Comparison of ENCODE assay signal across 8 mouse cellular contexts in genomic region chr11:59505839-59506712, GRCm38 (mm10). TPM values are rescaled to one million over a fixed set of nuclear protein-coding genes. Genes with fewer than 3 reads are reported as not detected.
DNase-seq lines count a peak whose midpoint lies in the region; ATAC-seq lines count a peak whose summit lies in the region.

No protein-coding gene starts in this region.

- peak; percentile 90 for ATAC-seq in hindbrain, embryonic 15.5 days (ENCODE audit: low FRiP score, low read depth)

- H3K79me2 ChIP-seq in macrophage (ENCODE audit: inconsistent target): no peaks in the 10 kb centered on the region

- peak overlapping the region; percentile 91 for H3K9ac ChIP-seq in hindbrain, embryonic 15.5 days

- peak overlapping the region; percentile 92 for H3K27ac ChIP-seq in hindbrain, embryonic 15.5 days (replicated peaks)
- H3K27ac ChIP-seq in macrophage: peak overlapping the region; percentile 60

- H3K4me1 ChIP-seq in hindbrain, embryonic 15.5 days (replicated peaks): peaks cover 24% of the 10 kb centered on the region

- under 1% methylated on average over 71 of the region's 71 CpGs for WGBS in hindbrain, embryonic 15.5 days
- 2% methylated on average over 69 of the region's 71 CpGs for WGBS in macrophage (ENCODE audit: missing documents)

- peaks cover 24% of the 10 kb centered on the region for H3K36me3 ChIP-seq in hindbrain, embryonic 15.5 days
- peaks cover 27% of the 10 kb centered on the region for H3K36me3 ChIP-seq in macrophage (ENCODE audit: inconsistent target)

- H3K4me3 ChIP-seq in hindbrain, embryonic 15.5 days: peak overlapping the region; percentile 82
- H3K4me3 ChIP-seq in macrophage (ENCODE audit: inconsistent target): peak overlapping the region; percentile 87

- no peaks in the 10 kb centered on the region for H3K9me3 ChIP-seq in hindbrain, embryonic 15.5 days

- peak overlapping the region; percentile 75 for H3K4me2 ChIP-seq in hindbrain, embryonic 15.5 days

- peak; percentile 67 for DNase-seq in T-cell, adult 2 months (ENCODE audit: low spot score)
- DNase-seq in cerebellum, postnatal 25 days: peak; percentile 90
- DNase-seq in frontal cortex, postnatal 36 days (ENCODE audit: low spot score in 2 of 2): peak; percentile 65 to 69
- peak; percentile 71 to 73 for DNase-seq in left cerebral cortex, adult 18-20 months (ENCODE audit: low spot score in 2 of 2)
- DNase-seq in right cerebral cortex, adult 18-20 months: peak; percentile 75
- DNase-seq in urinary bladder, adult 2 months (ENCODE audit: low spot score): peak; percentile 75

- H3K27me3 ChIP-seq in hindbrain, embryonic 15.5 days: no peaks in the 10 kb centered on the region

RNA-seq across cellular contexts. Expression of gene Zkscan17, which starts 20.5 kb away (rescaled TPM):
- polyA plus RNA-seq in hindbrain, embryonic 15.5 days (2015; fragmentation: Nextera tagmentation; extraction: Ambion mirVana): 13.9 and 14.7 TPM in 2 replicates
- total RNA-seq in left cerebral cortex, adult 18-20 months (2021): 10 to 100 TPM in 1 of 2 experiments, 1 to 10 TPM in 1; 8.1 to 11.1 TPM
- total RNA-seq in macrophage (2018; cell fraction: chromatin; rRNA removed): 100 to 1,000 TPM in 1 of 26 experiments, 10 to 100 TPM in 25; 26.2 to 124 (median 43.6) TPM
- 10 to 100 TPM in 25 of 26 experiments, 1 to 10 TPM in 1; 9.9 to 26.3 (median 16.1) TPM for total RNA-seq in macrophage (2018; cell fraction: cytosol; rRNA removed)
- 10 to 100 TPM; 14.9 to 66.5 (median 35.2) TPM for total RNA-seq in macrophage (2018; cell fraction: nucleus; rRNA removed)
- polyA plus RNA-seq in macrophage (2018): 10.8 to 16.3 TPM (median 11.7 TPM) in 3 replicates
- 8.3 and 13.8 TPM in 2 replicates for polyA plus RNA-seq in urinary bladder, adult 2 months (2012; rRNA removed)

RNA-seq across cellular contexts. Expression of gene Zfp867, which starts 33.8 kb away (rescaled TPM):
- 12.6 and 12.7 TPM in 2 replicates for polyA plus RNA-seq in hindbrain, embryonic 15.5 days (2015; fragmentation: Nextera tagmentation; extraction: Ambion mirVana)
- total RNA-seq in left cerebral cortex, adult 18-20 months (2021): 1 to 10 TPM; 3.4 to 3.5 TPM
- total RNA-seq in macrophage (2018; cell fraction: chromatin; rRNA removed): 1 to 10 TPM; 1.3 to 9.7 (median 4.0) TPM
- 1 to 10 TPM in 19 of 26 experiments, under 1 TPM in 7; 0.40 to 2.1 (median 1.4) TPM for total RNA-seq in macrophage (2018; cell fraction: cytosol; rRNA removed)
- total RNA-seq in macrophage (2018; cell fraction: nucleus; rRNA removed): 1 to 10 TPM in 24 of 26 experiments, under 1 TPM in 2; 0.63 to 8.2 (median 3.2) TPM
- 1.2 to 1.7 TPM (median 1.6 TPM) in 3 replicates for polyA plus RNA-seq in macrophage (2018)
- polyA plus RNA-seq in urinary bladder, adult 2 months (2012; rRNA removed): 5.6 and 6.2 TPM in 2 replicates

RNA-seq across cellular contexts. Expression of gene Nlrp3, which starts 35.3 kb away (rescaled TPM):
- 0.23 and 0.25 TPM in 2 replicates for polyA plus RNA-seq in hindbrain, embryonic 15.5 days (2015; fragmentation: Nextera tagmentation; extraction: Ambion mirVana)
- 1 to 10 TPM; 1.0 to 1.1 TPM for total RNA-seq in left cerebral cortex, adult 18-20 months (2021)
- 1,000 to 10,000 TPM in 11 of 26 experiments, 100 to 1,000 TPM in 14, 10 to 100 TPM in 1; 75.9 to 3,830 (median 872) TPM for total RNA-seq in macrophage (2018; cell fraction: chromatin; rRNA removed)
- total RNA-seq in macrophage (2018; cell fraction: cytosol; rRNA removed): 100 to 1,000 TPM in 12 of 26 experiments, 10 to 100 TPM in 14; 22.4 to 664 (median 78.7) TPM
- 1,000 to 10,000 TPM in 7 of 26 experiments, 100 to 1,000 TPM in 17, 10 to 100 TPM in 2; 53.6 to 2,106 (median 679) TPM for total RNA-seq in macrophage (2018; cell fraction: nucleus; rRNA removed)
- polyA plus RNA-seq in macrophage (2018): 12.7 to 36.4 TPM (median 25.2 TPM) in 3 replicates
- 0.70 and 0.75 TPM in 2 replicates for polyA plus RNA-seq in urinary bladder, adult 2 months (2012; rRNA removed)

RNA-seq across cellular contexts. Expression of gene Snap47, which starts 55.1 kb away (rescaled TPM):
- polyA plus RNA-seq in hindbrain, embryonic 15.5 days (2015; fragmentation: Nextera tagmentation; extraction: Ambion mirVana): 534 and 558 TPM in 2 replicates
- 100 to 1,000 TPM; 396 to 405 TPM for total RNA-seq in left cerebral cortex, adult 18-20 months (2021)
- 10 to 100 TPM in 13 of 26 experiments, 1 to 10 TPM in 12, under 1 TPM in 1; 0.88 to 23.7 (median 9.3) TPM for total RNA-seq in macrophage (2018; cell fraction: chromatin; rRNA removed)
- 10 to 100 TPM; 15.1 to 31.7 (median 20.0) TPM for total RNA-seq in macrophage (2018; cell fraction: cytosol; rRNA removed)
- total RNA-seq in macrophage (2018; cell fraction: nucleus; rRNA removed): 10 to 100 TPM in 13 of 26 experiments, 1 to 10 TPM in 13; 3.4 to 21.8 (median 10.1) TPM
- polyA plus RNA-seq in macrophage (2018): 20.2 to 31.5 TPM (median 30.9 TPM) in 3 replicates
- 61.7 and 66.2 TPM in 2 replicates for polyA plus RNA-seq in urinary bladder, adult 2 months (2012; rRNA removed)

RNA-seq across cellular contexts. Expression of gene Jmjd4, which starts 56.2 kb away (rescaled TPM):
- 18.2 and 18.8 TPM in 2 replicates for polyA plus RNA-seq in hindbrain, embryonic 15.5 days (2015; fragmentation: Nextera tagmentation; extraction: Ambion mirVana)
- total RNA-seq in left cerebral cortex, adult 18-20 months (2021): 10 to 100 TPM; 25.7 to 25.9 TPM
- 10 to 100 TPM in 7 of 26 experiments, 1 to 10 TPM in 19; 2.7 to 20.5 (median 6.8) TPM for total RNA-seq in macrophage (2018; cell fraction: chromatin; rRNA removed)
- 1 to 10 TPM; 1.7 to 5.6 (median 3.7) TPM for total RNA-seq in macrophage (2018; cell fraction: cytosol; rRNA removed)
- total RNA-seq in macrophage (2018; cell fraction: nucleus; rRNA removed): 10 to 100 TPM in 5 of 26 experiments, 1 to 10 TPM in 21; 2.5 to 16.1 (median 4.6) TPM
- polyA plus RNA-seq in macrophage (2018): 3.3 to 4.3 TPM (median 3.3 TPM) in 3 replicates
- 5.3 and 5.9 TPM in 2 replicates for polyA plus RNA-seq in urinary bladder, adult 2 months (2012; rRNA removed)

Comparison
In these comparisons a context has a peak if more than half of its experiments do, and no peak if none do; other contexts are left out.
1. Peak in every context shown above with its lines: DNase-seq, ATAC-seq, H3K4me3 ChIP-seq and H3K27ac ChIP-seq.